Mouse (Mus musculus) spleen, postnatal 4 days (tissue): Measurements from ENCODE around the gene Rint1.

ENCODE experiments used
- DNase-seq, 2 experiments: peaks; one replicate each; pipeline ENCODE4 v3.0.0; 2022; ENCODE audit warnings: low spot score in 2 of 2

Gene Rint1

GRCm38 (mm10) chr5:23863166-23864053 is 75.9 kb downstream of the Rint1 start:
- DNase-seq: peak in 1 of 2 experiments; percentile 53

- DNase-seq: peak in 1 of 2 experiments; percentile 54
Observed at GRCm38 (mm10) chr5:23864054-23864965, 76.8 kb downstream of the Rint1 start.

GRCm38 (mm10) chr5:23865941-23866340 is 78.4 kb downstream of the Rint1 start:
- DNase-seq: peak in 1 of 2 experiments; percentile 47
